Mouse (Mus musculus) bone marrow, adult 2 months (tissue): Measurements from ENCODE around the gene Herpud1.
"Not testable (repeated sequence)": the region's sequence is repeated elsewhere in the genome, so short reads cannot be mapped to it uniquely, and the experiment has no call there.

Source experiments
- CTCF ChIP-seq: fragments of 200-500 bp; IDR thresholded peaks from 2 replicates; pipeline ENCODE4 v1.5.1; 2011; ENCODE audit warnings: low read length, control low read depth; ENCODE audit not compliant: control insufficient read depth, insufficient read depth
- POLR2A ChIP-seq: fragments of 200-500 bp; IDR thresholded peaks from 2 replicates; pipeline ENCODE4 v1.6.1; 2011; ENCODE audit warnings: low read depth, mild to moderate bottlenecking, control low read depth, low read length, borderline replicate concordance; ENCODE audit not compliant: control insufficient read depth

- TF ChIP-seq CTCF, POLR2A: not testable (repeated sequence)
Measured at GRCm38 (mm10) chr8:94399957-94400356, 13.7 kb downstream of the Herpud1 start.
